Mouse (Mus musculus): ENCODE measurements around the gene Asic1. TPM values are rescaled to one million over a fixed set of nuclear protein-coding genes. Genes with fewer than 3 reads are reported as not detected.
A peak's percentile ranks its signal among the peaks of the same experiment; 100 is the strongest.

Gene Asic1
- 0.54 and 0.83 TPM in 2 replicates for polyA plus RNA-seq (2014; fragmentation: Nextera tagmentation; extraction: Ambion mirVana)

DNA sequence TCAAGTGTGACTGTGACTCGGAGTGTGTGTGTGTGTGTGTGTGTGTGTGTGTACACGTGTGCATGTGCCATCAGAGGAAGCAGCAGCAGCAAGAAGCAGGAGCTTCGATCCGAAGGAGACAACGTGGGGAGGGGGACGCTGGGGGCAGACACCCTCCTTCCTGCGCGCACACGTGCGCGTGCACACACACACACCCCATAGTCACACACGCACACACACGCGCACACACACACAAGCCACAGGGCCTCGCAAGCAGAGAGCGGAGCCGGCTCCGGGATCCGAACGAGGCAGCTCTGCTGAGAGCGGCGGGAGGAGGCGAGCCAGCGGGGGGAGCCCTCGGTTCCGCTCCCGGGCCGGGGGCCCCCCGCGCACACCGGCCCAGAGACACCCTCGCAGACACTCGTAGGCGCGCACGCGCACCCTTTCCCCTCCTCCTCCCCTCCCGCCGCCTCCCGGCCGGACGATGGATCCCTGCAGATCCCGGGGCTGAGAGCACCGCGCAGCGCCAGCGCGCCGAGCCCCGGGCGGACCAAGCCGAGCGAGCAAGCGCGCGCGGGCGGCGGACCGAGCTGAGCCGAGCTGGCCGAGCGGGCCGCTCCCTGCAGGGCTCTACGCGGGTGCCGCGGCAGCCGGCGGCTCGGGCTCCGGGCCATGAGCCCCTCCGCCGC lies at the start of gene Asic1:
Asic1 (plus strand) TSS at position 215 of the 668 bp plus-strand sequence.
- Histone ChIP-seq H3K9ac (peak within 1 kb of the TSS; percentile 41), H3K4me2 (peak within 1 kb of the TSS; percentile 94), H3K27ac (ENCODE audit: low read depth) (no peak within 1 kb of the TSS), H3K4me1 (ENCODE audit: insufficient read depth) (0 out of 2 replicates have a peak, but pooled peaks cover 2% of the 10 kb centered on the region), H3K9me3 (ENCODE audit: low read depth, low read length) (no peaks in the 10 kb centered on the region), H3K4me3 (ENCODE audit: low read depth, low read length) (peak within 1 kb of the TSS; percentile 47), H3K27me3 (ENCODE audit: insufficient read depth, low read length) (peaks cover 58% of the 10 kb centered on the region), H3K36me3 (ENCODE audit: insufficient read depth) (no peaks in the 10 kb centered on the region)
- TF ChIP-seq CTCF (IDR thresholded peaks at IDR 0.05; ENCODE audit: low read depth): no peak
- peak; percentile 69 for ATAC-seq (ENCODE audit: insufficient read depth)
- under 1% methylated on average over 70 of the region's 74 CpGs for WGBS
- peak; percentile 81 for DNase-seq

DNA sequence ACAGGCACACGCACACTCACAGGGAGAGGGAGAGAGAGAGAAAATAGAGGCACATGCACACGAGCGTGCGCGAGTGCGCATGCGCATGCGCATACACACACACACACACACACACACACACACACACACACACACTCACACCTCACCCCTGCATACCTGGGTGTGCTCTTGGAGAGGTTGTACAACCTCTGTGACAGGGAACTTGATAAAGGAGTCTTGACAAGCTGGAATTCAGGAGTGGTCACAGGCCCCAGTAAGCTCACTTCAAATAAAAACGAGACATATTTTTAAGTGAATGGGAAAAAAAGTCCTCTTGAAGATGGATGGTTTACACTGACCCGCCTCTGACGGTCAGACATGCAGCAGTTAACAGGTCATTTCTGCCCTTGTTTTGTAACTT lies 48.1 kb upstream of the Asic1 start:
- no peak for DNase-seq
- H3K27me3 ChIP-seq (ENCODE audit: insufficient read depth, low read length): no peaks in the 10 kb centered on the region
- no peak overlapping the region for H3K4me3 ChIP-seq (ENCODE audit: low read depth, low read length)
- H3K9ac ChIP-seq: no peak overlapping the region
- WGBS: 85% methylated on average over 11 of the region's 11 CpGs
- no peak overlapping the region for H3K27ac ChIP-seq (ENCODE audit: low read depth)
- ATAC-seq (ENCODE audit: insufficient read depth): no peak
- no peaks in the 10 kb centered on the region for H3K4me1 ChIP-seq (ENCODE audit: insufficient read depth)
- peaks cover 73% of the 10 kb centered on the region for H3K36me3 ChIP-seq (ENCODE audit: insufficient read depth)
- H3K9me3 ChIP-seq (ENCODE audit: low read depth, low read length): no peaks in the 10 kb centered on the region
- H3K4me2 ChIP-seq: no peak overlapping the region
- TF ChIP-seq CTCF (IDR thresholded peaks at IDR 0.05; ENCODE audit: low read depth): no peak

- ATAC-seq (ENCODE audit: insufficient read depth): no peak
- H3K36me3 ChIP-seq (ENCODE audit: insufficient read depth): peaks cover 94% of the 10 kb centered on the region
- H3K9ac ChIP-seq: no peak overlapping the region
- H3K27me3 ChIP-seq (ENCODE audit: insufficient read depth, low read length): no peaks in the 10 kb centered on the region
- peak; percentile 48 for DNase-seq
- no peak overlapping the region for H3K4me3 ChIP-seq (ENCODE audit: low read depth, low read length)
- no peaks in the 10 kb centered on the region for H3K9me3 ChIP-seq (ENCODE audit: low read depth, low read length)
- peak; percentile 61 for TF ChIP-seq CTCF (IDR thresholded peaks at IDR 0.05; ENCODE audit: low read depth)
- no peak overlapping the region for H3K27ac ChIP-seq (ENCODE audit: low read depth)
- no peak overlapping the region for H3K4me2 ChIP-seq
- no peaks in the 10 kb centered on the region for H3K4me1 ChIP-seq (ENCODE audit: insufficient read depth)
Observed at GRCm38 (mm10) chr15:99631618-99632017, 38.5 kb upstream of the Asic1 start.

DNA sequence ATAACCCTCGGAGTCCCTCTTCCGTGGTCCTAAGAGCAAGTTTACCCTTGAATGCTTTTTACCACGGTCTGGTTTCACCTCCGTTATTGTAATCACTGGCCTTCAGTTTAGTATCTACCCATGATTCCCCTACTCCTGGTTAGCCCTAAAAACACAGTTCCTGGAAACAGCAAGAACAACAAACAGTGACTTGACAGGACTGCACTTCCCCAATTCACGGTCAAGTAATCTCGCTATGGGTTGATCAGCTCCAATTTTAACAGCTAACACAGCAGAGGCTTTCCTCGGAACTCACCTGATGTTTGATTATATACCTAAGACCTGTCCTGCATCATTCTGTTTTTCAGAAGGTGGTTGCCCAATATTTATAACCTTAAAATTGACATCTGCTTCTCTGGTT lies 35.5 kb upstream of the Asic1 start:
- Histone ChIP-seq H3K4me2 (no peak overlapping the region), H3K27ac (ENCODE audit: low read depth) (no peak overlapping the region), H3K9me3 (ENCODE audit: low read depth, low read length) (no peaks in the 10 kb centered on the region), H3K27me3 (ENCODE audit: insufficient read depth, low read length) (no peaks in the 10 kb centered on the region), H3K4me3 (ENCODE audit: low read depth, low read length) (no peak overlapping the region), H3K4me1 (ENCODE audit: insufficient read depth) (no peaks in the 10 kb centered on the region), H3K9ac (no peak overlapping the region), H3K36me3 (ENCODE audit: insufficient read depth) (peaks cover 100% of the 10 kb centered on the region)
- ATAC-seq (ENCODE audit: insufficient read depth): no peak
- DNase-seq: no peak
- TF ChIP-seq CTCF (IDR thresholded peaks at IDR 0.05; ENCODE audit: low read depth): no peak
- WGBS: 94% methylated on average over 7 of the region's 7 CpGs

DNA sequence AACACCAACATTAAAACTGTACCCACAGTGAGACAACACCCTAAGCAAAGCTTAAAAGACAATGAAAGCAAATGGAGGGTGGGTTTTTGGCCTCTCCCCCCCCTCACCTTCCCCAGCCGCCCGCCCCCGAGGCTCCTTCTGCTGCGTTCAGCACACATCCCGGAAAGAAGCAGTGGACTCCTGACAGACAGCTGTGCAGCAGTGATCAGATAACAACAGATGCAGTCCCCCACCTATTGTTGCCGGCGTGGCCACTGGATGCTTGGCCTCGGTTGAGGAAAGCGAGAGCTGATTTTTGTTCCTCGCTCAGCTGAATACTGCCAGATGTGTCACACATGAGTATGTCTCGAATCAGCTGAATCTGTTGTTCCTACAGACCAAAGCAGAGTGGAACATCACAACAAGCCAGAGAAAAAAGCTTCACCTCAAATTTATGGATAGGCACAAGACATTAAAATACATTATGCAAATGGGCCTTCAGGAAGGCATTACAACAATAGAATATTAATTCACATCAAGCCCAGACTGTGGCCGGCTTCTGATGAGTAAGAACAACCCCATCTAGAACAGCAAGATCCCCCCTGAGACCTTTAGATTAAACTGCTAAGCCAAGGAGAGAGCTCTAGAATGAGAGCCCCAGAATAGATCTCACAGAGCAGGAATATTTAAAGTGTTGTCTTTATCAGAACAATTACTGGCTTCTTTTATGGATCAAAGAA lies 32.6 kb upstream of the Asic1 start:
- no peak overlapping the region for H3K9ac ChIP-seq
- no peak overlapping the region for H3K4me3 ChIP-seq (ENCODE audit: low read depth, low read length)
- DNase-seq (no peak), ATAC-seq (ENCODE audit: insufficient read depth) (no peak)
- H3K4me1 ChIP-seq (ENCODE audit: insufficient read depth): no peaks in the 10 kb centered on the region
- no peaks in the 10 kb centered on the region for H3K27me3 ChIP-seq (ENCODE audit: insufficient read depth, low read length)
- no peak for TF ChIP-seq CTCF (IDR thresholded peaks at IDR 0.05; ENCODE audit: low read depth)
- H3K4me2 ChIP-seq: no peak overlapping the region
- WGBS: 89% methylated on average over 12 of the region's 12 CpGs
- H3K27ac ChIP-seq (ENCODE audit: low read depth): no peak overlapping the region
- H3K36me3 ChIP-seq (ENCODE audit: insufficient read depth): peaks cover 98% of the 10 kb centered on the region
- H3K9me3 ChIP-seq (ENCODE audit: low read depth, low read length): no peaks in the 10 kb centered on the region

GRCm38 (mm10) chr15:99638124-99638485 lies 32.1 kb upstream of the Asic1 start:
- DNase-seq: no peak
- 91% methylated on average over 5 of the region's 5 CpGs for WGBS
- H3K36me3 ChIP-seq (ENCODE audit: insufficient read depth): peaks cover 93% of the 10 kb centered on the region
- ATAC-seq (ENCODE audit: insufficient read depth): no peak
- H3K27me3 ChIP-seq (ENCODE audit: insufficient read depth, low read length): no peaks in the 10 kb centered on the region
- no peak overlapping the region for H3K27ac ChIP-seq (ENCODE audit: low read depth)
- TF ChIP-seq CTCF (IDR thresholded peaks at IDR 0.05; ENCODE audit: low read depth): no peak
- H3K9ac ChIP-seq: no peak overlapping the region
- H3K4me1 ChIP-seq (ENCODE audit: insufficient read depth): no peaks in the 10 kb centered on the region
- H3K9me3 ChIP-seq (ENCODE audit: low read depth, low read length): no peaks in the 10 kb centered on the region
- no peak overlapping the region for H3K4me3 ChIP-seq (ENCODE audit: low read depth, low read length)
- no peak overlapping the region for H3K4me2 ChIP-seq

- Histone ChIP-seq H3K9ac (no peak overlapping the region), H3K4me3 (ENCODE audit: low read depth, low read length) (no peak overlapping the region), H3K4me1 (ENCODE audit: insufficient read depth) (no peaks in the 10 kb centered on the region), H3K36me3 (ENCODE audit: insufficient read depth) (peaks cover 49% of the 10 kb centered on the region), H3K4me2 (no peak overlapping the region), H3K27me3 (ENCODE audit: insufficient read depth, low read length) (no peaks in the 10 kb centered on the region), H3K9me3 (ENCODE audit: low read depth, low read length) (no peaks in the 10 kb centered on the region), H3K27ac (ENCODE audit: low read depth) (no peak overlapping the region)
- DNase-seq (no peak), ATAC-seq (ENCODE audit: insufficient read depth) (no peak)
- 67% methylated on average over 6 of the region's 6 CpGs for WGBS
- no peak for TF ChIP-seq CTCF (IDR thresholded peaks at IDR 0.05; ENCODE audit: low read depth)
Observed at GRCm38 (mm10) chr15:99642622-99643021, 27.5 kb upstream of the Asic1 start.
